Mouse (Mus musculus) urinary bladder, adult 18-20 months (tissue): Measurements from ENCODE around the gene Jade1.

Source experiments
- DNase-seq, 2 experiments: peaks; one replicate each; pipeline ENCODE4 v3.0.0; 2022; ENCODE audit warnings: low spot score in 2 of 2, mixed read lengths in 2 of 2

Gene Jade1

GRCm38 (mm10) chr3:41598412-41598811 is 42.9 kb downstream of the Jade1 start:
- DNase-seq, result no peak

- no peak for DNase-seq
Observed at GRCm38 (mm10) chr3:41599226-41599625, 43.7 kb downstream of the Jade1 start.

- DNase-seq, result no peak
Observed at GRCm38 (mm10) chr3:41599806-41600589, 44.5 kb downstream of the Jade1 start.

GRCm38 (mm10) chr3:41601226-41602020 is 45.9 kb downstream of the Jade1 start:
- no peak for DNase-seq

DNA sequence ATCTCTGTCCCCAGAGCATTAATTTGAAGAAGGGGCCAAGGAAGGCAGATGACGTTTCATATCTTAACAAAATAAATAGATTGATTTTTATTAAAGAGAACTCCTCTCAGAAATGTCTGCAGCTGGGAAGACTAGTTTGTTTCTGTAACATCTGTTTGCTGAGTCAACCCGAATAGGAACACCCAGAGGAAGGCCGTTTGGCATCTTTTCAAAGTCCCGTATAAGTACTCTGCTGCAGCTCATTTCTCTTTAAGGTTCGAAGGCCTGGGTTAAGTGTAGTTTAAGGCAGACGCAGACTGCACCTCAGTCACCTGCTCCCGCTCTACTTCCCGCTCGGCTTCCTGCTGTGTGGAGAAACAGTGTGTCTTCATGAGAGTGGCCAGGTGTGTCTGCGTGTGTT is 47.4 kb downstream of the Jade1 start:
- no peak for DNase-seq

- no peak for DNase-seq
Observed at GRCm38 (mm10) chr3:41603470-41604019, 48.0 kb downstream of the Jade1 start.

GRCm38 (mm10) chr3:41604629-41605321 is 49.2 kb downstream of the Jade1 start:
- DNase-seq, result no peak

GRCm38 (mm10) chr3:41605601-41606329 is 50.2 kb downstream of the Jade1 start:
- no peak for DNase-seq

GRCm38 (mm10) chr3:41606330-41606664 is 50.8 kb downstream of the Jade1 start:
- no peak for DNase-seq

DNA sequence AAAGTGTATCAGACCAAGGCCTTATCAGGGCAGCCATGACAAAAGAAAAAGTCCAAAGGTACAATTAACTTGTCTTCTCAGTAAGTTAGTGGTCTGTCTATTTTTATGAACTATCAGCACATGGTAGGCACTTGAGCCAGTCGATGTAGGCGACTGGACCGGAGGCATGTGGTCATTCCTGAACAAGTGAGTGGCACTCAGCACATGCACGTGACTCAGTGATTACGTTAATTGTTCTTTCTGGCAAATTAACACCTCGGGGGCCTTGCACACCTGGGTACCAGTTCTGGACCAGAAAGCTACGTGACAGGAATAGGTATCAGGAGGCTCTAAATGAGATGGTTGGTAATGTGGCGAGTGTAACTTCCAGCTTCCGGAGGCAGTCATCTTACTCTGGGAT is 51.5 kb downstream of the Jade1 start:
- DNase-seq, result no peak

- no peak for DNase-seq
Observed at GRCm38 (mm10) chr3:41607467-41607866, 51.9 kb downstream of the Jade1 start.

GRCm38 (mm10) chr3:41609071-41609470 is 53.5 kb downstream of the Jade1 start:
- DNase-seq, result no peak

- DNase-seq, result no peak
Observed at GRCm38 (mm10) chr3:41612211-41612610, 56.7 kb downstream of the Jade1 start.

DNA sequence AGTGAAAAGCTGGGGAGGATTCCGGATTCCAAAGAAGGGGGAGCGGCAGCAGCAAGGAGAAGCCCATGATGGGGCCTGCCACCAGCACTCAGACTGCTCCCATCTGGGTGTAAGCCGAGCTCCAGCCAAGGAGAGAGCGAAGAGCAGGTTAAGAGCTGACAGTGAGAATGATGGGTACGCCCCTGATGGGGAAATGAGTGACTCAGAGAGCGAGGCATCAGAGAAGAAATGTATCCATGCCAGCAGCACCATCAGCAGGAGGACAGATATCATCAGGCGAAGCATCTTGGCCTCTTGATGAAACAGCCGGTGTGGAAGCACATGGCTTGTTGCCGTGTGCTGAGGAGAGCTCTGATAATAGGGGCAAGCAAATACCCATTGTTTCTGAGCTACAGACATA is 58.2 kb downstream of the Jade1 start:
- no peak for DNase-seq

GRCm38 (mm10) chr3:41614230-41614985 is 58.9 kb downstream of the Jade1 start:
- DNase-seq, result no peak

GRCm38 (mm10) chr3:41618036-41618435 is 62.5 kb downstream of the Jade1 start:
- no peak for DNase-seq

DNA sequence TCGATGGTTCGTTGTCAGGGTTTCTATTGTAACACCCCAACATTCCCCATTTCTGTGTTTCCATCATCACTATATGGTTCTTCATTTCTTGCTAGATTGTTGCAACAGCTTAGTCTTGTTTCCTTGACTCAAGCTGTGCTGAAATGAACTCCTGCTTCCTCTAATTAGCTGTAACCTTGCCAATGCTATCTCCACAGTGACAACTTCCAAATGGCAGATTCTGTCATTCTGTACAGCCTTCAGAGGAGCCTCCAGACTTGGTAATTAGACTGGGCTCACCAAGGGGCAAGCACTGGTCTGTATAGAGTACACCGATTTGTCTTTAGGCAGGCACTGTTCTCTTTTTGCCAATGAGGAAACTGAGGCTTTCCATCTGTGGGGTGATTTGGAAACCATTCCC is 63.0 kb downstream of the Jade1 start:
- no peak for DNase-seq

DNA sequence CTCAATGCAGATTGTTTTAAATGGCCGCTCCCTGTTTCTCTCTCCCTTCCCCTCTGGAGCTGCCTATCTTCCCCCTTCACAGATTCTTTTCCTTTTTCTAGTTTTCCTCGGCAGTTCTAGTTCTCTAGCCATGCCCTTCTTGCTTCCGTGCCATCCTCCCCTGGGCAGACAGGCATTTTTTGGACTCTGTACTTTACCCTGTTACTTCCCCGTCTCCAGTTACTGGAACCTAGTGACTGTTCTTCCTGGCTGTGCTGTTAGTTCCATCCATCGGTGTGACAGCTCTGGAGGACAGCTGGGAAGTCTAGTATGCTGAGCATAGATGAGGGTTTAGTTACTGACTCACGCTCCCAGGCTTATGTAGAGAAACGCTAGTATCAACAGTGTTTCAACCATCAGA is 65.4 kb downstream of the Jade1 start:
- DNase-seq, result no peak

- DNase-seq, result no peak
Observed at GRCm38 (mm10) chr3:41655642-41656041, 100.1 kb downstream of the Jade1 start.
